Comparison of ENCODE assay signal across 28 mouse cellular contexts in the genomic region with DNA sequence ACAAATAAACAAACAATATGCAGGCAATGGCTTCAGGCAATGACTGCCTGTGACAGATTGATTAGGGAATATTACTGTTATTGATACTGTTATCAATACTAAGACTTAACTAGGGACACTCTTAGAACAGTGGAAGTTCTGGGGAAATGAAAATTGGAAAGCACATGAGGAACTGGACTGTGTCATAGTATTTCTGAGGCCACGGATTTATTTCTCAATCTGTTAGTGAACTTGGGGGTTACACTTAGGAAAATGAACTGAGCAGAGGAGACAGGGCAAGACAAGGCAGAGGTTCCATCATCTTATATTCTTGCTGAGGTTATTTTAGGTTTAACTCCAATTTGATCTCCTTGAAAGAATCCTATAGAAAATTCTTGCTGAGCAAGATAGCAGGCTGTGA. TPM values are rescaled to one million over a fixed set of nuclear protein-coding genes. Genes with fewer than 3 reads are reported as not detected.
DNase-seq lines count a peak whose midpoint lies in the region; ATAC-seq and TF ChIP-seq lines count a peak whose summit lies in the region.
"Had no signal": no experiment of that assay in that cellular context is flagged by ENCODE, and none has a peak within 500 bp of the region (broad histone marks: within the 10 kb centered on the region; RNA-seq: fewer than 3 reads in every experiment).

No protein-coding gene starts in this region.

- H3K4me2 ChIP-seq in liver, embryonic 11.5 days = no peak overlapping the region
- H3K4me2 ChIP-seq in CH12.LX (ENCODE audit: insufficient read depth, low read depth, poor library complexity, severe bottlenecking) = peak overlapping the region; percentile 29; the same call in 1 of the 2 replicates
- H3K4me2 ChIP-seq: embryonic facial prominence, embryonic 13.5 days; embryonic facial prominence, embryonic 15.5 days; forebrain, embryonic 12.5 days had no signal

- WGBS in liver, adult 2 months = 76% methylated on average over 1 of the region's 1 CpGs
- WGBS in liver, embryonic 11.5 days = 67% methylated on average over 1 of the region's 1 CpGs

- in situ Hi-C loops in CH12.LX (cut with MboI; ENCODE audit: low pct_ligation_motif_present, low pct_unique_long_range_greater_than_20kb, low sequenced_read_pairs) = no loop called here

- no peaks in the 10 kb centered on the region for H3K9me3 ChIP-seq in liver, embryonic 11.5 days (ENCODE audit: control insufficient read depth, low read length)
- peaks cover 3% of the 10 kb centered on the region for H3K9me3 ChIP-seq in CH12.LX (replicated peaks; ENCODE audit: low read length)
- H3K9me3 ChIP-seq: embryonic facial prominence, embryonic 13.5 days; embryonic facial prominence, embryonic 15.5 days; forebrain, embryonic 10.5 days; forebrain, embryonic 12.5 days had no signal

- H3K27me3 ChIP-seq in liver, adult 2 months (ENCODE audit: control insufficient read depth, insufficient read depth, low read length) = no peaks in the 10 kb centered on the region
- H3K27me3 ChIP-seq in liver, embryonic 11.5 days (replicated peaks; ENCODE audit: control insufficient read depth, insufficient read depth, low read length) = no peaks in the 10 kb centered on the region
- H3K27me3 ChIP-seq in CH12.LX (replicated peaks) = no peaks in the 10 kb centered on the region
- H3K27me3 ChIP-seq: embryonic facial prominence, embryonic 13.5 days; embryonic facial prominence, embryonic 15.5 days; forebrain, embryonic 12.5 days had no signal

- dilution Hi-C loops in CH12.LX (cut with MboI; ENCODE audit: extremely low pct_ligation_motif_present, extremely low pct_unique_long_range_greater_than_20kb, low sequenced_read_pairs) = no loop called here

- no peak for TF ChIP-seq POLR2A in liver, adult 2 months (IDR thresholded peaks at IDR 0.05; ENCODE audit: extremely low read depth, insufficient read depth, low read length)
- no peak for TF ChIP-seq POLR2A in CH12.LX (IDR thresholded peaks at IDR 0.05; ENCODE audit: low read depth, low read length)

- no peak for TF ChIP-seq EP300 in CH12.LX (IDR thresholded peaks at IDR 0.05; ENCODE audit: low read length)

- no peaks in the 10 kb centered on the region for H3K36me3 ChIP-seq in liver, adult 2 months (ENCODE audit: control insufficient read depth, insufficient read depth, low read length)
- no peaks in the 10 kb centered on the region for H3K36me3 ChIP-seq in liver, embryonic 11.5 days (ENCODE audit: control insufficient read depth, insufficient read depth, low read length)
- H3K36me3 ChIP-seq in CH12.LX (replicated peaks in 1 of 2; ENCODE audit: control insufficient read depth in 1 of 2, insufficient read depth in 1 of 2, low read length in 1 of 2) = no peaks in the 10 kb centered on the region
- H3K36me3 ChIP-seq: embryonic facial prominence, embryonic 13.5 days; embryonic facial prominence, embryonic 15.5 days; forebrain, embryonic 10.5 days; forebrain, embryonic 12.5 days had no signal

- DNase-seq in liver, adult 2 months (ENCODE audit: extremely low read depth, low read depth, low spot score) = peak; percentile 17
- DNase-seq in liver, embryonic 11.5 days (ENCODE audit: low spot score) = no peak
- DNase-seq in CH12.LX (ENCODE audit: extremely low read depth) = no peak
- no peak for DNase-seq in frontal cortex, adult 2 months (ENCODE audit: extremely low spot score in 1 of 2, low spot score in 1 of 2)
- DNase-seq in kidney, postnatal 36 days = no peak
- no peak for DNase-seq in kidney, adult 18-20 months
- DNase-seq: adrenal gland, adult 2 months; adrenal gland, postnatal 10 days; adrenal gland, postnatal 25 days; B cell, adult 2 months; cerebellum, adult 11-12 months; cerebellum, adult 2 months; cerebellum, adult 9-10 months; cerebellum, postnatal 10 days; cerebellum, postnatal 25 days; embryo, embryonic 11 days; forebrain, postnatal 0 days had no signal

- H3K4me3 ChIP-seq in liver, adult 2 months (ENCODE audit: insufficient read depth, low read depth, low read length) = no peak overlapping the region
- H3K4me3 ChIP-seq in liver, embryonic 11.5 days (ENCODE audit: low read depth, low read length) = no peak overlapping the region
- H3K4me3 ChIP-seq in CH12.LX (replicated peaks in 1 of 3; ENCODE audit: low read depth in 2 of 3, low read length in 2 of 3, poor library complexity in 1 of 3) = no peak overlapping the region
- H3K4me3 ChIP-seq: embryonic facial prominence, embryonic 13.5 days; embryonic facial prominence, embryonic 15.5 days; erythroblast, embryonic 14.5 days; forebrain, embryonic 10.5 days; forebrain, embryonic 12.5 days had no signal

- no peak for TF ChIP-seq CTCF in liver, adult 2 months (IDR thresholded peaks at IDR 0.05; ENCODE audit: low read depth, low read length)
- TF ChIP-seq CTCF in CH12.LX (conservative IDR thresholded peaks at IDR 0.05 in 1 of 2, IDR thresholded peaks at IDR 0.05 in 1 of 2; ENCODE audit: low read depth in 2 of 2, low read length in 2 of 2) = no peak

- no peak overlapping the region for H3K27ac ChIP-seq in liver, adult 2 months (replicated peaks; ENCODE audit: insufficient read depth, low read depth, low read length)
- H3K27ac ChIP-seq in liver, embryonic 11.5 days (ENCODE audit: low read depth, low read length) = no peak overlapping the region
- H3K27ac ChIP-seq in CH12.LX (ENCODE audit: insufficient read depth, low read depth) = no peak overlapping the region
- H3K27ac ChIP-seq: embryonic facial prominence, embryonic 13.5 days; embryonic facial prominence, embryonic 15.5 days; forebrain, embryonic 10.5 days; forebrain, embryonic 12.5 days had no signal

- no peak for TF ChIP-seq RAD21 in CH12.LX (IDR thresholded peaks at IDR 0.05; ENCODE audit: low read depth, low read length)

- no peaks in the 10 kb centered on the region for H3K79me2 ChIP-seq in liver, adult 2 months (ENCODE audit: control insufficient read depth, insufficient read depth, low read length)
- no peaks in the 10 kb centered on the region for H3K79me2 ChIP-seq in CH12.LX (replicated peaks; ENCODE audit: control insufficient read depth, extremely low read depth, insufficient read depth, poor library complexity, severe bottlenecking)

- H3K4me1 ChIP-seq in liver, adult 2 months (ENCODE audit: control insufficient read depth, insufficient read depth, low read length) = no peaks in the 10 kb centered on the region
- H3K4me1 ChIP-seq in liver, embryonic 11.5 days (replicated peaks; ENCODE audit: control insufficient read depth, insufficient read depth, low read length) = no peaks in the 10 kb centered on the region
- H3K4me1 ChIP-seq in CH12.LX (ENCODE audit: control insufficient read depth in 1 of 2, insufficient read depth in 2 of 2) = peaks cover 4 to 23% of the 10 kb centered on the region in 2 experiments; a peak in 3 of 4 replicates
- H3K4me1 ChIP-seq: embryonic facial prominence, embryonic 13.5 days; embryonic facial prominence, embryonic 15.5 days; forebrain, embryonic 10.5 days; forebrain, embryonic 12.5 days had no signal

- ATAC-seq in liver, embryonic 11.5 days (replicated peaks; ENCODE audit: low FRiP score) = no peak
- ATAC-seq in common myeloid progenitor, adult 5-6 weeks (replicated peaks; ENCODE audit: low read depth, poor library complexity, severe bottlenecking) = 0 out of 2 replicates have a peak, but pooled peaks have one; percentile 29
- peak; percentile 67 for ATAC-seq in megakaryocyte, adult 5-6 weeks (ENCODE audit: poor library complexity, severe bottlenecking)
- ATAC-seq: CD4-positive, CD25-positive, alpha-beta regulatory T cell, adult 4 months; forebrain, embryonic 14.5 days; forebrain, postnatal 0 days had no signal

- H3K9ac ChIP-seq in liver, adult 2 months (ENCODE audit: low read depth, low read length) = no peak overlapping the region
- no peak overlapping the region for H3K9ac ChIP-seq in liver, embryonic 11.5 days (ENCODE audit: low read depth, low read length)
- H3K9ac ChIP-seq in CH12.LX (ENCODE audit: insufficient read depth, low read depth) = 0 out of 2 replicates have a peak overlapping the region, but pooled peaks have one; percentile 48
- H3K9ac ChIP-seq: embryonic facial prominence, embryonic 13.5 days; embryonic facial prominence, embryonic 15.5 days; forebrain, embryonic 12.5 days; forebrain, postnatal 0 days had no signal

TF ChIP-seq in CH12.LX, 34 proteins besides CTCF, POLR2A, EP300 and RAD21 (continues in another document):
- TF ChIP-seq JUN (IDR thresholded peaks at IDR 0.05; ENCODE audit: insufficient read depth, low read depth, low read length) = no peak
- TF ChIP-seq MAFK (IDR thresholded peaks at IDR 0.05; ENCODE audit: insufficient replicate concordance, low read length) = no peak
- no peak for TF ChIP-seq SIN3A (IDR thresholded peaks at IDR 0.05; ENCODE audit: low read length)

RNA-seq across cellular contexts. Expression of gene Fam111a, which starts 5.6 kb away (rescaled TPM):
- total RNA-seq in liver, adult 2 months (2014; rRNA removed) = 2.3 and 2.4 TPM in 2 replicates
- 0.12 and 0.24 TPM in 2 replicates for polyA plus RNA-seq in liver, adult 2 months (2012; rRNA removed)
- polyA plus RNA-seq in liver, embryonic 11.5 days (2014; fragmentation: Nextera tagmentation; extraction: Ambion mirVana) = 44.8 and 47.7 TPM in 2 replicates
- 47.6 and 53.6 TPM in 2 replicates for total RNA-seq in CH12.LX (2012; rRNA removed)
- 92.6 and 110 TPM in 2 replicates for total RNA-seq in CH12.LX (2014; rRNA removed)
- 102 and 103 TPM in 2 replicates for polyA plus RNA-seq in CH12.LX (2012; ENCODE audit: insufficient read length, low read depth)
- total RNA-seq in common myeloid progenitor, adult 5-6 weeks (2017) = 182 and 222 TPM in 2 replicates
- total RNA-seq in megakaryocyte, adult 5-6 weeks (2015) = 308 and 344 TPM in 2 replicates
- 409 TPM in 2 replicates for total RNA-seq in megakaryocyte, adult 5-6 weeks (2017)
- polyA plus RNA-seq in frontal cortex, adult 2 months (2012; rRNA removed) = 1.1 and 1.3 TPM in 2 replicates

RNA-seq across cellular contexts. Expression of gene Dtx4, which starts 38.7 kb away (rescaled TPM):
- total RNA-seq in liver, adult 2 months (2014; rRNA removed) = 1.8 and 3.8 TPM in 2 replicates
- 6.5 and 7.2 TPM in 2 replicates for polyA plus RNA-seq in liver, adult 2 months (2012; rRNA removed)
- 3.8 and 4.9 TPM in 2 replicates for polyA plus RNA-seq in liver, embryonic 11.5 days (2014; fragmentation: Nextera tagmentation; extraction: Ambion mirVana)
- total RNA-seq in CH12.LX (2012; rRNA removed) (19.2 and 21.2 TPM in 2 replicates), CH12.LX (2014; rRNA removed) (15.6 and 16.4 TPM in 2 replicates)
- 28.7 and 30.5 TPM in 2 replicates for polyA plus RNA-seq in CH12.LX (2012; ENCODE audit: insufficient read length, low read depth)
- total RNA-seq in common myeloid progenitor, adult 5-6 weeks (2017) = 11.4 and 14.4 TPM in 2 replicates
- total RNA-seq in megakaryocyte, adult 5-6 weeks (2015) = 7.3 and 9.9 TPM in 2 replicates
- total RNA-seq in megakaryocyte, adult 5-6 weeks (2017) = 8.3 and 9.0 TPM in 2 replicates
- polyA plus RNA-seq in frontal cortex, adult 2 months (2012; rRNA removed) = 19.2 and 21.1 TPM in 2 replicates

RNA-seq across cellular contexts. Expression of gene Gm4952, which starts 59.8 kb away (rescaled TPM):
- 91.4 and 132 TPM in 2 replicates for total RNA-seq in liver, adult 2 months (2014; rRNA removed)
- 41.7 and 68.7 TPM in 2 replicates for polyA plus RNA-seq in liver, adult 2 months (2012; rRNA removed)
- polyA plus RNA-seq in liver, embryonic 11.5 days (2014; fragmentation: Nextera tagmentation; extraction: Ambion mirVana) = 0.23 and 0.78 TPM in 2 replicates
- 0.13 and 0.17 TPM in 2 replicates for total RNA-seq in CH12.LX (2012; rRNA removed)
- total RNA-seq in CH12.LX (2014; rRNA removed) = 0.26 TPM in 1 of 2 replicates, not detected in the other
- polyA plus RNA-seq in CH12.LX (2012; ENCODE audit: insufficient read length, low read depth) = not detected in 2 replicates
- not detected in 2 replicates for total RNA-seq in common myeloid progenitor, adult 5-6 weeks (2017)
- not detected in 2 replicates for total RNA-seq in megakaryocyte, adult 5-6 weeks (2015)
- total RNA-seq in megakaryocyte, adult 5-6 weeks (2017) = not detected in 2 replicates
- 0.14 and 0.17 TPM in 2 replicates for polyA plus RNA-seq in frontal cortex, adult 2 months (2012; rRNA removed)
- total RNA-seq: adrenal gland, postnatal 25 days; ES-E14; MEL had no signal
- polyA plus RNA-seq: adrenal gland, adult 2 months; CD4-positive, CD25-positive, alpha-beta regulatory T cell, adult 4 months; embryonic facial prominence, embryonic 15.5 days; erythroblast, embryonic 14.5 days; forebrain, embryonic 10.5 days; forebrain, embryonic 12.5 days; forebrain, embryonic 14.5 days had no signal

Comparison
In these comparisons a context has a peak if more than half of its experiments do, and no peak if none do; other contexts are left out.
1. RNA of gene Fam111a, which starts 5.6 kb away (total RNA-seq): 308 to 409 TPM in megakaryocyte, adult 5-6 weeks, 182 to 222 TPM in common myeloid progenitor, adult 5-6 weeks and 47.6 to 110 TPM in CH12.LX; 2.3 to 2.4 TPM in liver, adult 2 months; every median in the first group is over 10 times any median in the second.
2. RNA of gene Gm4952, which starts 59.8 kb away (total RNA-seq): 91.4 to 132 TPM in liver, adult 2 months; 0.13 to 0.26 TPM in CH12.LX, not detected in common myeloid progenitor, adult 5-6 weeks and not detected in megakaryocyte, adult 5-6 weeks; every median in the first group is over 10 times any median in the second.